Mouse (Mus musculus): ENCODE measurements around the gene Pgr. TPM values are rescaled to one million over a fixed set of nuclear protein-coding genes. Genes with fewer than 3 reads are reported as not detected.

Gene Pgr
- polyA plus RNA-seq, 1 experiment: 0.41 TPM

GRCm38 (mm10) chr9:8902277-8902676, 2.6 kb downstream of the Pgr start:
- TF ChIP-seq CTCF (conservative IDR thresholded peaks at IDR 0.05; ENCODE audit: insufficient read depth, insufficient read length, low read depth, low read length) (no peak), POLR2A (IDR thresholded peaks at IDR 0.05; ENCODE audit: low read depth, low read length) (no peak)
- Histone ChIP-seq H3K4me3 (ENCODE audit: insufficient read depth, low read depth, low read length) (peak overlapping the region; percentile 53), H3K27me3 (replicated peaks; ENCODE audit: control insufficient read depth, insufficient read depth, low read length) (no peaks in the 10 kb centered on the region), H3K27ac (ENCODE audit: insufficient read depth, low read depth, low read length) (no peak overlapping the region), H3K36me3 (ENCODE audit: control insufficient read depth, insufficient read depth, low read length) (no peaks in the 10 kb centered on the region), H3K4me1 (ENCODE audit: control insufficient read depth, insufficient read depth, low read length) (no peaks in the 10 kb centered on the region)
- 52% methylated on average over 3 of the region's 3 CpGs for WGBS
- DNase-seq: no peak

- Histone ChIP-seq H3K36me3 (ENCODE audit: control insufficient read depth, insufficient read depth, low read length) (no peaks in the 10 kb centered on the region), H3K27me3 (replicated peaks; ENCODE audit: control insufficient read depth, insufficient read depth, low read length) (no peaks in the 10 kb centered on the region), H3K4me1 (ENCODE audit: control insufficient read depth, insufficient read depth, low read length) (no peaks in the 10 kb centered on the region), H3K27ac (ENCODE audit: insufficient read depth, low read depth, low read length) (no peak overlapping the region), H3K4me3 (ENCODE audit: insufficient read depth, low read depth, low read length) (no peak overlapping the region)
- no peak for TF ChIP-seq POLR2A (IDR thresholded peaks at IDR 0.05; ENCODE audit: low read depth, low read length)
- TF ChIP-seq CTCF (conservative IDR thresholded peaks at IDR 0.05; ENCODE audit: insufficient read depth, insufficient read length, low read depth, low read length): no peak
- 72% methylated on average over 2 of the region's 2 CpGs for WGBS
- no peak for DNase-seq
Measured at GRCm38 (mm10) chr9:8927561-8927960, 27.9 kb downstream of the Pgr start.

- TF ChIP-seq CTCF (conservative IDR thresholded peaks at IDR 0.05; ENCODE audit: insufficient read depth, insufficient read length, low read depth, low read length) (no peak), POLR2A (IDR thresholded peaks at IDR 0.05; ENCODE audit: low read depth, low read length) (no peak)
- H3K4me3 ChIP-seq (ENCODE audit: insufficient read depth, low read depth, low read length): no peak overlapping the region
- DNase-seq: no peak
- H3K27me3 ChIP-seq (replicated peaks; ENCODE audit: control insufficient read depth, insufficient read depth, low read length): no peaks in the 10 kb centered on the region
- no peaks in the 10 kb centered on the region for H3K4me1 ChIP-seq (ENCODE audit: control insufficient read depth, insufficient read depth, low read length)
- WGBS: 23% methylated on average over 1 of the region's 1 CpGs
- H3K27ac ChIP-seq (ENCODE audit: insufficient read depth, low read depth, low read length): no peak overlapping the region
- no peaks in the 10 kb centered on the region for H3K36me3 ChIP-seq (ENCODE audit: control insufficient read depth, insufficient read depth, low read length)
Measured at GRCm38 (mm10) chr9:8937753-8938152, 38.1 kb downstream of the Pgr start.

GRCm38 (mm10) chr9:8953306-8953705, 53.7 kb downstream of the Pgr start:
- Histone ChIP-seq H3K27me3 (replicated peaks; ENCODE audit: control insufficient read depth, insufficient read depth, low read length) (no peaks in the 10 kb centered on the region), H3K27ac (ENCODE audit: insufficient read depth, low read depth, low read length) (no peak overlapping the region), H3K4me3 (ENCODE audit: insufficient read depth, low read depth, low read length) (no peak overlapping the region), H3K4me1 (ENCODE audit: control insufficient read depth, insufficient read depth, low read length) (no peaks in the 10 kb centered on the region), H3K36me3 (ENCODE audit: control insufficient read depth, insufficient read depth, low read length) (no peaks in the 10 kb centered on the region)
- TF ChIP-seq CTCF (conservative IDR thresholded peaks at IDR 0.05; ENCODE audit: insufficient read depth, insufficient read length, low read depth, low read length) (no peak), POLR2A (IDR thresholded peaks at IDR 0.05; ENCODE audit: low read depth, low read length) (no peak)
- no peak for DNase-seq

GRCm38 (mm10) chr9:8964512-8965133, 65.0 kb downstream of the Pgr start:
- no peak overlapping the region for H3K4me3 ChIP-seq (ENCODE audit: insufficient read depth, low read depth, low read length)
- no peaks in the 10 kb centered on the region for H3K4me1 ChIP-seq (ENCODE audit: control insufficient read depth, insufficient read depth, low read length)
- peak; percentile 44 for DNase-seq
- no peaks in the 10 kb centered on the region for H3K27me3 ChIP-seq (replicated peaks; ENCODE audit: control insufficient read depth, insufficient read depth, low read length)
- no peak overlapping the region for H3K27ac ChIP-seq (ENCODE audit: insufficient read depth, low read depth, low read length)
- TF ChIP-seq CTCF (conservative IDR thresholded peaks at IDR 0.05; ENCODE audit: insufficient read depth, insufficient read length, low read depth, low read length): peak; percentile 55
- TF ChIP-seq POLR2A (IDR thresholded peaks at IDR 0.05; ENCODE audit: low read depth, low read length): no peak
- 60% methylated on average over 8 of the region's 8 CpGs for WGBS
- H3K36me3 ChIP-seq (ENCODE audit: control insufficient read depth, insufficient read depth, low read length): no peaks in the 10 kb centered on the region

- DNase-seq: no peak
- Histone ChIP-seq H3K36me3 (ENCODE audit: control insufficient read depth, insufficient read depth, low read length) (no peaks in the 10 kb centered on the region), H3K27me3 (replicated peaks; ENCODE audit: control insufficient read depth, insufficient read depth, low read length) (no peaks in the 10 kb centered on the region), H3K4me1 (ENCODE audit: control insufficient read depth, insufficient read depth, low read length) (no peaks in the 10 kb centered on the region), H3K4me3 (ENCODE audit: insufficient read depth, low read depth, low read length) (no peak overlapping the region), H3K27ac (ENCODE audit: insufficient read depth, low read depth, low read length) (no peak overlapping the region)
- WGBS: 39% methylated on average over 7 of the region's 7 CpGs
- no peak for TF ChIP-seq POLR2A (IDR thresholded peaks at IDR 0.05; ENCODE audit: low read depth, low read length)
- no peak for TF ChIP-seq CTCF (conservative IDR thresholded peaks at IDR 0.05; ENCODE audit: insufficient read depth, insufficient read length, low read depth, low read length)
Measured at GRCm38 (mm10) chr9:8970240-8970639, 70.6 kb downstream of the Pgr start.

- TF ChIP-seq CTCF (conservative IDR thresholded peaks at IDR 0.05; ENCODE audit: insufficient read depth, insufficient read length, low read depth, low read length) (no peak), POLR2A (IDR thresholded peaks at IDR 0.05; ENCODE audit: low read depth, low read length) (no peak)
- Histone ChIP-seq H3K27me3 (replicated peaks; ENCODE audit: control insufficient read depth, insufficient read depth, low read length) (no peaks in the 10 kb centered on the region), H3K4me3 (ENCODE audit: insufficient read depth, low read depth, low read length) (no peak within 1 kb of the TSS), H3K27ac (ENCODE audit: insufficient read depth, low read depth, low read length) (no peak within 1 kb of the TSS), H3K36me3 (ENCODE audit: control insufficient read depth, insufficient read depth, low read length) (no peaks in the 10 kb centered on the region), H3K4me1 (ENCODE audit: control insufficient read depth, insufficient read depth, low read length) (no peaks in the 10 kb centered on the region)
- no peak for DNase-seq
- 56% methylated on average over 2 of the region's 2 CpGs for WGBS
Measured at GRCm38 (mm10) chr9:8971491-8971890, 71.9 kb downstream of the Pgr start, which contains the start of gene Gm16485. TSS of gene Gm16485 (plus strand) at chr9:8971791.
